Mouse (Mus musculus) heart, adult 2 months (tissue): Measurements from ENCODE around the gene A730015C16Rik. TPM values are rescaled to one million over a fixed set of nuclear protein-coding genes. Genes with fewer than 3 reads are reported as not detected.
A peak's percentile ranks its signal among the peaks of the same experiment; 100 is the strongest.

Experiments
- DNase-seq, 2 experiments: peaks; one replicate each; pipeline ENCODE4 v3.0.0; 2021
- H3K27ac ChIP-seq: fragments of 200-600 bp; 2 replicates; pipeline ENCODE4 v1.8.1; 2022
- H3K27me3 ChIP-seq: fragments of 200-500 bp; 2 replicates; pipeline ENCODE4 v1.6.1; 2012; ENCODE audit warnings: mild to moderate bottlenecking, low read length, inconsistent platforms, mixed read lengths; ENCODE audit not compliant: control insufficient read depth, insufficient read depth
- H3K36me3 ChIP-seq: fragments of 200-500 bp; 2 replicates; pipeline ENCODE4 v1.6.1; 2012; ENCODE audit warnings: low read length, inconsistent platforms; ENCODE audit not compliant: control insufficient read depth, insufficient read depth
- H3K4me1 ChIP-seq: fragments of 200-500 bp; 2 replicates; pipeline ENCODE4 v1.6.1; 2011; ENCODE audit warnings: low read length; ENCODE audit not compliant: control insufficient read depth, insufficient read depth
- H3K4me3 ChIP-seq: fragments of 200-600 bp; 2 replicates; pipeline ENCODE4 v1.8.1; 2022
- H3K79me2 ChIP-seq: fragments of 200-500 bp; replicated peaks from 2 replicates; pipeline ENCODE4 v1.6.1; 2012; ENCODE audit warnings: mild to moderate bottlenecking, inconsistent platforms, low read length, moderate library complexity, mixed read lengths; ENCODE audit not compliant: control insufficient read depth, insufficient read depth
- H3K9ac ChIP-seq: fragments of 200-500 bp; 2 replicates; pipeline ENCODE4 v1.6.1; 2012; ENCODE audit warnings: low read depth, mild to moderate bottlenecking, control low read depth, inconsistent platforms, low read length, mixed read lengths
- CTCF ChIP-seq: fragments of 200-600 bp; IDR thresholded peaks from 2 replicates; pipeline ENCODE4 v1.8.1; 2022; ENCODE audit warnings: antibody characterized with exemption, mild to moderate bottlenecking, moderate library complexity
- EP300 ChIP-seq: fragments of 200-500 bp; IDR thresholded peaks from 2 replicates; pipeline ENCODE4 v1.6.1; 2011; ENCODE audit warnings: low read depth, low read length, control low read depth; ENCODE audit not compliant: insufficient read depth
- POLR2A ChIP-seq: fragments of 200-500 bp; IDR thresholded peaks from 2 replicates; pipeline ENCODE4 v1.6.1; 2011; ENCODE audit warnings: mild to moderate bottlenecking, low read depth, low read length, control low read depth; ENCODE audit not compliant: insufficient read depth
- WGBS: fragments of 180-500 bp; shearing (Covaris S2); methylation state at CpG from one replicate; pipeline ENCODE4 v1.1.7; 2018; 5-methylcytosine and 5-hydroxymethylcytosine counted together
- intact Hi-C: fragments of 180-260 bp; cut with DNase I; formaldehyde crosslinking; loops from one replicate; pipeline ENCODE4 v1.15.1; 2025
- polyA plus RNA-seq: library from polyadenylated mRNA; depleted of rRNA; stranded (reverse); fragments of >200 nt; gene quantifications from 2 replicates; pipeline ENCODE4 v1.2.3, GENCODE M21; 2012; rRNA removed
- total RNA-seq, 2 experiments: library from RNA; stranded (reverse); gene quantifications; 2 replicates each; pipeline ENCODE4 v1.2.3; 2021

Gene A730015C16Rik
- total and polyA plus RNA-seq, 3 experiments, result not detected

DNA sequence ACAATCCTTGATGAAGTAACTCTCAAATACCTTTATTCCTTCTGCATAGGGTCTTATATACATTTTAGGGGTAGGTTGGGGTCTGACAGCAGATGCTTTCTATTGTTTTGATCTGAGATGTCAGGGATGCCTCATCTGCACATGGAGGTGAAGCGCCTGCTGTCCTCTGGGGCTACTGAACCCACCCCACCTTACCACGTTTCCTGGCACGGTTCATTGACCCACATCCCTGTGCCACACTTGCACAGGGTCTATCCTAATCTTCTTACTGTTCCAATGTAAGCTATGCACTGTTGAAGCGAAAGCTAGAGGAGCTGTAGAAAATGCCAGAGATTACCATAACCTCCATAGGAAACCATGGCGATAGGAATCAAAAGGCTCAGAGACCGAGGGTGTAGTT is 36.9 kb downstream of the A730015C16Rik start:
- Histone ChIP-seq H3K9ac (no peak overlapping the region), H3K27me3 (no peaks in the 10 kb centered on the region), H3K36me3 (no peaks in the 10 kb centered on the region), H3K79me2 (no peaks in the 10 kb centered on the region), H3K27ac (no peak overlapping the region), H3K4me1 (no peaks in the 10 kb centered on the region), H3K4me3 (no peak overlapping the region)
- 79% methylated on average over 6 of the region's 6 CpGs for WGBS
- intact Hi-C loops, result no loop called here
- DNase-seq, result no peak
- no peak for TF ChIP-seq POLR2A
- TF ChIP-seq CTCF, result no peak
- no peak for TF ChIP-seq EP300

DNA sequence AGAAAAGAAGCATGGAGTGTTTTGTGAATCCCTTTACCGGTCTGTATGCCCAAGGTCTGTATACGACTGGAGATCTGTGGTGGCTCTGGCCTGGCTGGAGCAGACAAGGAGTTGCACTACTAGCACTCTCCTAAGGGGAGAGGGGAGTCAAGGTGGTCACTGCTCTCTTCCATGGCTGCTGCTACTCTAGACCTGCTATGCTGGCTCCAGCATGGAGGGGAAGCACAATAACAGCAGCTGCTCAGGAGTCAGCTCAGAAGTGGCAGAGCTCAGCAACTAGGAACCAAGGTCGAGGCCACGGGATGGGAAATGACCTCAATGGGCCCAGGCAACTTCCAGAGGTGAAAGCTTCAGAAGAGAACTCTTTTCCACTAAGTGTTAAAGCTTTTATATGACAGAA is 37.3 kb downstream of the A730015C16Rik start:
- WGBS, result 53% methylated on average over 4 of the region's 4 CpGs
- H3K79me2 ChIP-seq, result no peaks in the 10 kb centered on the region
- intact Hi-C loops, result no loop called here
- no peaks in the 10 kb centered on the region for H3K27me3 ChIP-seq
- H3K27ac ChIP-seq, result no peak overlapping the region
- H3K36me3 ChIP-seq, result no peaks in the 10 kb centered on the region
- TF ChIP-seq EP300 (no peak), POLR2A (no peak), CTCF (no peak)
- no peak overlapping the region for H3K4me3 ChIP-seq
- H3K9ac ChIP-seq, result no peak overlapping the region
- DNase-seq, result no peak
- H3K4me1 ChIP-seq, result no peaks in the 10 kb centered on the region

DNA sequence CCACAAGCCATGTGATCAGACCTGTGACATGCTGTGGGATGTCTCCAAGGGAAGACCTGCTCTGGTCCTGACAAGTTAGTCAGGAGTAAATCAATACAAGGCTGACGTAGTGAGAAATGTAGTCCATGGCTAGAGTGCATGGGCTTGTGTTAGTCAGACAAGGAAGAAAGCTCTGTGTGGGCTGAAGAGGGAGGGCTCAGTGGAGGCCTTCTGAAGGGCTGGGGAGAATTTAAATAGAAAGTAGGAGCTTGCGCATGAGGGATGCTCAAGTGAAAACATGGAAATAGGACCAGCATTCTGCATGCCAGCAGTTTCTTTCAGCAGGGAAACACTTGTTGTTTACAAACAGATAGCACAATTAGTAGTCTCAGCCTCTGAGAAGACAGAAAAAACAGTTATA is 44.9 kb downstream of the A730015C16Rik start:
- no peaks in the 10 kb centered on the region for H3K79me2 ChIP-seq
- no peak for TF ChIP-seq CTCF
- TF ChIP-seq POLR2A, result no peak
- TF ChIP-seq EP300, result no peak
- no peak overlapping the region for H3K4me3 ChIP-seq
- H3K4me1 ChIP-seq, result peaks cover 1% of the 10 kb centered on the region
- intact Hi-C loops, result no loop called here
- no peak overlapping the region for H3K27ac ChIP-seq
- 94% methylated on average over 2 of the region's 2 CpGs for WGBS
- no peak for DNase-seq
- no peak overlapping the region for H3K9ac ChIP-seq
- H3K36me3 ChIP-seq, result no peaks in the 10 kb centered on the region
- no peaks in the 10 kb centered on the region for H3K27me3 ChIP-seq

DNA sequence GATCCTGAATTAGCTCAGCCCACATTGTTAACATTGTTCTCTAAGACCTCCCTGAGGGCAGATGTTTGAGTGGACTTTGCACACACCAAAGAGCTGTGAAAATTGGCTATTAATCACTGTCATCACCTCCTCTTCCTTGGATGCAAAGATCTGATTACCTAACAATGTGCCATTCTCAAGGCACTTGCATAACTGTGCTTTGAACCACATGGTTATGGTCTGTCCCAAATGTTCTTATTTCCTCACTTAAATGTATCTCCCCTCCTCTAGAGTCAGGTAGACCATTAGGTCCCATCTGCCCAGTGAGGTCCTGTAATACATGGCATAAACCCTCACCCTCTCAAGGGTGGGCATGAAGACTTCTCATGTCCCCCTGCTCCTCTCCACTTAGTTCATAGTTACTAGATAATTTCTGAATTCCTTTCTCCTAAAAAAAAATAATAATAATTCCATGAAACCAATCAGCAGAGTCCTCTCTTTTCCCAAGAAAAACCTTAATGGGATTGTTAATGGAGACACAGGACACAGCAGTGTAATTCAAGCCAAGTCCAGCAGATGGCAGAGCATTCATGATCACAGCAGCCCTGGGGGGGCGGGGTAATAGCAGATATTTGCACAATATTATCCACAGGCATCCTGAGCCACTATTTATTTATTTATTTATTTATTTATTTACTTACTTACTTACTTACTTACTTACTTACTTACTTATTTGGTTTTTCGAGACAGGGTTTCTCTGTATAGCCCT is 50.2 kb downstream of the A730015C16Rik start:
- Histone ChIP-seq H3K9ac (no peak overlapping the region), H3K36me3 (peaks cover 7% of the 10 kb centered on the region), H3K4me1 (peaks cover 7% of the 10 kb centered on the region), H3K79me2 (no peaks in the 10 kb centered on the region), H3K4me3 (no peak overlapping the region), H3K27me3 (no peaks in the 10 kb centered on the region), H3K27ac (no peak overlapping the region)
- DNase-seq, result peak; percentile 69 to 80
- intact Hi-C loops, result loop anchor here (1.0 to 5.0 kb wide), 3 partner anchors 49 to 178 kb away; partner anchors contain the start of genes A730015C16Rik and Kti12
- WGBS, result 43% methylated on average over 2 of the region's 2 CpGs
- TF ChIP-seq POLR2A (no peak), CTCF (peak; percentile 87), EP300 (peak; percentile 68; the same call in 1 of the 2 replicates)

Other genes with a start within 250 kb of the A730015C16Rik start
- 10 to 100 TPM; 13.5 to 13.7 TPM for gene Cc2d1b, start 228.7 kb downstream of the A730015C16Rik start, total RNA-seq
- 13.4 and 16.7 TPM in 2 replicates for gene Cc2d1b, start 228.7 kb downstream of the A730015C16Rik start, polyA plus RNA-seq
- gene 3110021N24Rik, start 129.0 kb downstream of the A730015C16Rik start, total RNA-seq, result under 1 TPM; 0.26 to 0.36 TPM
- gene 3110021N24Rik, start 129.0 kb downstream of the A730015C16Rik start, polyA plus RNA-seq, result 0.10 and 0.12 TPM in 2 replicates
- gene Zfyve9, start 67.8 kb downstream of the A730015C16Rik start, total RNA-seq, result 10 to 100 TPM; 25.2 to 29.9 TPM
- 5.1 and 8.4 TPM in 2 replicates for gene Zfyve9, start 67.8 kb downstream of the A730015C16Rik start, polyA plus RNA-seq
- gene Btf3l4, start 15.0 kb downstream of the A730015C16Rik start, total RNA-seq, result 10 to 100 TPM; 70.1 to 78.1 TPM
- 18.5 and 33.8 TPM in 2 replicates for gene Btf3l4, start 15.0 kb downstream of the A730015C16Rik start, polyA plus RNA-seq
- 10 to 100 TPM; 29.2 to 30.0 TPM for gene Txndc12, start 14.0 kb downstream of the A730015C16Rik start, total RNA-seq
- gene Txndc12, start 14.0 kb downstream of the A730015C16Rik start, polyA plus RNA-seq, result 15.7 and 23.4 TPM in 2 replicates
- gene Kti12, start 834 bp downstream of the A730015C16Rik start, total RNA-seq, result 10 to 100 TPM; 20.3 to 23.3 TPM
- 22.9 and 29.7 TPM in 2 replicates for gene Kti12, start 834 bp downstream of the A730015C16Rik start, polyA plus RNA-seq
- 1 to 10 TPM in 1 of 2 experiments, under 1 TPM in 1; 0.63 to 1.3 TPM for gene Rab3b, start 30.4 kb upstream of the A730015C16Rik start, total RNA-seq
- 6.2 and 6.6 TPM in 2 replicates for gene Rab3b, start 30.4 kb upstream of the A730015C16Rik start, polyA plus RNA-seq
- gene Nrd1, start 152.0 kb upstream of the A730015C16Rik start, total RNA-seq, result 100 to 1,000 TPM; 133 to 145 TPM
- 69.9 and 146 TPM in 2 replicates for gene Nrd1, start 152.0 kb upstream of the A730015C16Rik start, polyA plus RNA-seq